Mouse (Mus musculus) CH12.LX (cell line): ENCODE measurements around the gene Fbxo41. TPM values are rescaled to one million over a fixed set of nuclear protein-coding genes. Genes with fewer than 3 reads are reported as not detected.

Experiments
- DNase-seq: peaks from one replicate; pipeline ENCODE4 v3.0.0-alpha.2; 2013; ENCODE audit errors: extremely low read depth
- H3K27ac ChIP-seq: 2 replicates; pipeline ENCODE4 v1.5.1; 2012; ENCODE audit warnings: low read depth, mild to moderate bottlenecking, control low read depth, moderate library complexity; ENCODE audit not compliant: insufficient read depth
- H3K27me3 ChIP-seq: replicated peaks from 2 replicates; pipeline ENCODE3; 2012; ENCODE audit warnings: inconsistent platforms
- H3K36me3 ChIP-seq, 2 experiments: replicated peaks in 1 of 2; 2 replicates each; pipeline versions ENCODE3 to v1.6.1; 2012; ENCODE audit warnings: inconsistent platforms in 1 of 2, low read length in 1 of 2, mild to moderate bottlenecking in 1 of 2, mixed read lengths in 1 of 2, moderate library complexity in 1 of 2; ENCODE audit not compliant: control insufficient read depth in 1 of 2, insufficient read depth in 1 of 2
- H3K4me1 ChIP-seq, 2 experiments: 2 replicates each; pipeline ENCODE4 v1.6.1; 2012; ENCODE audit warnings: inconsistent platforms in 1 of 2, moderate library complexity in 1 of 2; ENCODE audit not compliant: insufficient read depth in 2 of 2, control insufficient read depth in 1 of 2
- H3K4me2 ChIP-seq: 2 replicates; pipeline ENCODE4 v1.6.1; 2012; ENCODE audit warnings: low read depth, mild to moderate bottlenecking, control low read depth; ENCODE audit not compliant: poor library complexity, insufficient read depth, severe bottlenecking
- H3K4me3 ChIP-seq, 3 experiments: fragments of 150-350 bp in 1 of 3; sonication (generic) in 1 of 3; replicated peaks in 1 of 3; 2 replicates each; pipeline versions ENCODE3 to v1.5.1; 2011 to 2012; ENCODE audit warnings: low read depth in 2 of 3, low read length in 2 of 3, mild to moderate bottlenecking in 2 of 3, moderate library complexity in 2 of 3, control low read depth in 1 of 3, improper control_type of control experiment in 1 of 3, inconsistent platforms in 1 of 3, mixed read lengths in 1 of 3; ENCODE audit not compliant: poor library complexity in 1 of 3
- H3K79me2 ChIP-seq: replicated peaks from 2 replicates; pipeline ENCODE4 v1.6.1; 2012; ENCODE audit warnings: mild to moderate bottlenecking, moderate library complexity; ENCODE audit not compliant: control insufficient read depth, poor library complexity, insufficient read depth, severe bottlenecking; ENCODE audit errors: extremely low read depth
- H3K9ac ChIP-seq: 2 replicates; pipeline ENCODE4 v1.6.1; 2012; ENCODE audit warnings: low read depth, mild to moderate bottlenecking, control low read depth, moderate library complexity; ENCODE audit not compliant: insufficient read depth
- H3K9me3 ChIP-seq: replicated peaks from 2 replicates; pipeline ENCODE3; 2012; ENCODE audit warnings: low read length, inconsistent platforms, mixed read lengths
- BHLHE40 ChIP-seq: IDR thresholded peaks from 2 replicates; pipeline ENCODE4 v1.6.1; 2011; ENCODE audit warnings: mild to moderate bottlenecking, low read depth, low read length, improper control_type of control experiment
- CHD1 ChIP-seq: IDR thresholded peaks from 2 replicates; pipeline ENCODE4 v1.6.1; 2012; ENCODE audit warnings: low read depth, low read length, improper control_type of control experiment, inconsistent platforms
- CTCF ChIP-seq, 2 experiments: IDR thresholded peaks in 1 of 2; conservative IDR thresholded peaks in 1 of 2; 2 replicates each; pipeline ENCODE4 v1.5.1; 2011 to 2012; ENCODE audit warnings: low read depth in 2 of 2, low read length in 2 of 2, improper control_type of control experiment in 1 of 2, inconsistent platforms in 1 of 2, mild to moderate bottlenecking in 1 of 2, moderate library complexity in 1 of 2
- EP300 ChIP-seq: IDR thresholded peaks from 2 replicates; pipeline ENCODE4 v1.6.1; 2011; ENCODE audit warnings: low read length, improper control_type of control experiment
- GABPA ChIP-seq: IDR thresholded peaks from 2 replicates; pipeline ENCODE4 v1.6.1; 2012; ENCODE audit warnings: low read depth, low read length, improper control_type of control experiment, inconsistent platforms; ENCODE audit not compliant: insufficient replicate concordance
- JUN ChIP-seq: IDR thresholded peaks from 2 replicates; pipeline ENCODE4 v1.6.1; 2011; ENCODE audit warnings: low read depth, mild to moderate bottlenecking, low read length, improper control_type of control experiment, moderate library complexity; ENCODE audit not compliant: insufficient read depth
- JUND ChIP-seq: conservative IDR thresholded peaks from 2 replicates; pipeline ENCODE4 v1.6.1; 2011; ENCODE audit warnings: low read depth, low read length, improper control_type of control experiment
- KAT2A ChIP-seq: IDR thresholded peaks from 2 replicates; pipeline ENCODE4 v1.6.1; 2012; ENCODE audit warnings: low read length, improper control_type of control experiment, inconsistent platforms; ENCODE audit not compliant: insufficient replicate concordance
- MAX ChIP-seq: IDR thresholded peaks from 2 replicates; pipeline ENCODE4 v1.6.1; 2011; ENCODE audit warnings: low read length, improper control_type of control experiment
- MAZ ChIP-seq: IDR thresholded peaks from 2 replicates; pipeline ENCODE4 v1.6.1; 2012; ENCODE audit warnings: low read depth, mild to moderate bottlenecking, inconsistent platforms, low read length, improper control_type of control experiment, moderate library complexity
- MEF2A ChIP-seq: IDR thresholded peaks from 2 replicates; pipeline ENCODE4 v1.6.1; 2014; ENCODE audit warnings: low read depth, mild to moderate bottlenecking, inconsistent platforms, low read length, improper control_type of control experiment, borderline replicate concordance
- MXI1 ChIP-seq: IDR thresholded peaks from 2 replicates; pipeline ENCODE4 v1.6.1; 2011; ENCODE audit warnings: mild to moderate bottlenecking, low read depth, low read length, improper control_type of control experiment
- MYC ChIP-seq: IDR thresholded peaks from 2 replicates; pipeline ENCODE4 v1.6.1; 2011; ENCODE audit warnings: low read depth, mild to moderate bottlenecking, improper control_type of control experiment, low read length
- NELFE ChIP-seq: IDR thresholded peaks from 2 replicates; pipeline ENCODE4 v1.6.1; 2011; ENCODE audit warnings: low read depth, low read length, improper control_type of control experiment
- PAX5 ChIP-seq: IDR thresholded peaks from 2 replicates; pipeline ENCODE4 v1.6.1; 2012; ENCODE audit warnings: low read length, inconsistent platforms, mixed read lengths
- POLR2A ChIP-seq: IDR thresholded peaks from 2 replicates; pipeline ENCODE4 v1.6.1; 2011; ENCODE audit warnings: low read depth, mild to moderate bottlenecking, improper control_type of control experiment, low read length
- POLR2AphosphoS2 ChIP-seq: IDR thresholded peaks from 2 replicates; pipeline ENCODE4 v1.6.1; 2011; ENCODE audit warnings: low read depth, low read length, improper control_type of control experiment
- RAD21 ChIP-seq: IDR thresholded peaks from 2 replicates; pipeline ENCODE4 v1.6.1; 2011; ENCODE audit warnings: low read depth, mild to moderate bottlenecking, low read length, improper control_type of control experiment, moderate library complexity
- SIN3A ChIP-seq: IDR thresholded peaks from 2 replicates; pipeline ENCODE4 v1.6.1; 2012; ENCODE audit warnings: low read length, improper control_type of control experiment, inconsistent platforms
- SMC3 ChIP-seq: IDR thresholded peaks from 2 replicates; pipeline ENCODE4 v1.6.1; 2011; ENCODE audit warnings: low read depth, low read length, improper control_type of control experiment
- TCF12 ChIP-seq: IDR thresholded peaks from 2 replicates; pipeline ENCODE4 v1.6.1; 2014; ENCODE audit warnings: low read depth, mild to moderate bottlenecking, inconsistent platforms, low read length, improper control_type of control experiment
- UBTF ChIP-seq: IDR thresholded peaks from 2 replicates; pipeline ENCODE4 v1.6.1; 2012; ENCODE audit warnings: low read depth, mild to moderate bottlenecking, inconsistent platforms, low read length, improper control_type of control experiment, moderate library complexity
- USF1 ChIP-seq: IDR thresholded peaks from 2 replicates; pipeline ENCODE4 v1.6.1; 2014; ENCODE audit warnings: low read depth, mild to moderate bottlenecking, inconsistent platforms, low read length, improper control_type of control experiment
- ZKSCAN1 ChIP-seq: IDR thresholded peaks from 2 replicates; pipeline ENCODE4 v1.6.1; 2012; ENCODE audit warnings: low read depth, inconsistent platforms, low read length, improper control_type of control experiment, borderline replicate concordance
- ZMIZ1 ChIP-seq: IDR thresholded peaks from 2 replicates; pipeline ENCODE4 v1.6.1; 2012; ENCODE audit warnings: low read depth, mild to moderate bottlenecking, inconsistent platforms, low read length, improper control_type of control experiment
- ZNF384 ChIP-seq: IDR thresholded peaks from 2 replicates; pipeline ENCODE4 v1.6.1; 2012; ENCODE audit warnings: low read depth, low read length, improper control_type of control experiment, inconsistent platforms
- dilution Hi-C: fragments of 300-500 bp; cut with MboI; formaldehyde crosslinking; loops from 2 replicates; pipeline ENCODE4 v1.14.3; 2020; ENCODE audit warnings: low sequenced_read_pairs; ENCODE audit not compliant: extremely low pct_unique_long_range_greater_than_20kb, extremely low pct_ligation_motif_present
- in situ Hi-C: fragments of 300-500 bp; cut with MboI; formaldehyde crosslinking; loops from 3 replicates; pipeline ENCODE4 v1.14.3; 2019; ENCODE audit warnings: low sequenced_read_pairs, low pct_ligation_motif_present, low pct_unique_long_range_greater_than_20kb, mixed read lengths
- polyA plus RNA-seq: library from polyadenylated mRNA; unstranded; fragments of >175 nt; gene quantifications from 2 replicates; pipeline ENCODE4 v1.2.1, GENCODE M21; 2012; ENCODE audit warnings: low read depth; ENCODE audit not compliant: insufficient read length
- total RNA-seq, 2 experiments: library from RNA; depleted of rRNA; stranded (reverse); fragments of 300-350 nt in 1 of 2; fragments of >200 nt in 1 of 2; gene quantifications; 2 replicates each; pipeline ENCODE4 v1.2.3; 2012 to 2014

The Fbxo41 gene
- total and polyA plus RNA-seq, 3 experiments = 0.04 TPM; not detected in 2

DNA sequence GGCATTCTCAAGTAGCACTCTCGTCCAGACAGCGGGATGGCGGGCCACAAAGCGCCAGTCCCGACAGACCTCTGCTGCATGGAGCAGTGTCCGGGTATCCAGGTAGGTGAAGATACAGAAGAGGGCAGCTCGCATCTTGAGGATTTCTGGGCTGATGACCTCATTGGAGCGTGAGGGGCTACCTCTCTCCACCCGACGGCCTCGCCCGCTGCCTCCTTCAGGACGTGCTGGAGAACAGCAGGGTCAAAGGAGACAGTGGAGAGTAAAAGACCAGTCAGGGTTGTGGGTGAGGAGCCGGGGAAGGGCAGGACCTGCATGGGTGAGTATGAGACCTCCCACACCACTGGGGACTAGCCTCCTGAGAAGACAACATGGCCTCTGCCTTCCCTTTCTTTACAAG, 24.4 kb downstream of the Fbxo41 start:
- no peak for DNase-seq
- no peak overlapping the region for H3K4me2 ChIP-seq
- TF ChIP-seq TCF12 (no peak), CTCF (conservative IDR thresholded peaks at IDR 0.05 in 1 of 2, IDR thresholded peaks at IDR 0.05 in 1 of 2; ENCODE audit: low read depth in 2 of 2, low read length in 2 of 2) (peak in 1 of 2 experiments; percentile 2; a peak in 1 of 4 replicates)
- TF ChIP-seq, all 38 proteins: peak for 1
- H3K4me3 ChIP-seq = no peak overlapping the region
- H3K79me2 ChIP-seq = no peaks in the 10 kb centered on the region
- H3K9me3 ChIP-seq = peaks cover 8% of the 10 kb centered on the region
- dilution Hi-C loops = no loop called here
- peaks cover 0 to under 1% of the 10 kb centered on the region in 2 experiments; a peak in 1 of 4 replicates for H3K4me1 ChIP-seq
- H3K9ac ChIP-seq = no peak overlapping the region
- H3K27ac ChIP-seq = no peak overlapping the region
- in situ Hi-C loops = no loop called here
- peaks cover 62% of the 10 kb centered on the region for H3K27me3 ChIP-seq
- no peaks in the 10 kb centered on the region for H3K36me3 ChIP-seq

DNA sequence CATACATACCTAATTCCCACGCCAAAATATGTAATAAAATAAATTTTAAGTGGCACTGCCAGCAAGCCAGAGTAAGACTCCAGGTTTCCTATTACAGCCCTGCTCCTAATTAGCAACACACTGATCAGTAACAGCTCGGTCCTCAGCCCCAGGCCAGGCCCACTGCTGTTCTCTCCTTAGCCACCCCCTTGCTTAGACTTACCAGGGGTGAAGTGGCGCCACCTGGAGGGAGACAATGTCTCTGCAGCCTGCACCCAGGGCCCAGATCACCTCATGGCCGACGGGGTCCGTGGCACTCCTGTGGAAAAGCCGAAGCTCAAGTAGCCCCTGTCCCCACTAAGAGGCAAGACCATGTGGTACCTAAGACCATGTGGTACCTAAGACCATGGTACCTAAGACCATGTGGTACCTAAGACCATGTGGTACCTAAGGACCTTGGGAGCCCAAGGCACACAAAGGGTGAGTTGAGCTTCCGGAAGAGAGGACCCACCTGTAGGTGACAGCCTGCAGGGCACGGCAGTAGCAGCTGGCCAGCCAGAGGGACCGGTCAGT, 25.4 kb downstream of the Fbxo41 start:
- in situ Hi-C loops = no loop called here
- Histone ChIP-seq H3K79me2 (no peaks in the 10 kb centered on the region), H3K27ac (no peak overlapping the region), H3K4me1 (peaks cover 0 to 2% of the 10 kb centered on the region in 2 experiments; a peak in 1 of 4 replicates), H3K9ac (no peak overlapping the region), H3K27me3 (peaks cover 64% of the 10 kb centered on the region), H3K36me3 (no peaks in the 10 kb centered on the region), H3K4me3 (no peak overlapping the region), H3K9me3 (peaks cover 6% of the 10 kb centered on the region), H3K4me2 (no peak overlapping the region)
- dilution Hi-C loops = no loop called here
- DNase-seq = peak; percentile 39
- TF ChIP-seq MEF2A (no peak), JUND (no peak), CTCF (conservative IDR thresholded peaks at IDR 0.05 in 1 of 2, IDR thresholded peaks at IDR 0.05 in 1 of 2; ENCODE audit: low read depth in 2 of 2, low read length in 2 of 2) (peak; percentile 57 to 71), TCF12 (no peak), UBTF (no peak), RAD21 (peak; percentile 32), SMC3 (peak; percentile 38), MAZ (no peak), USF1 (no peak), KAT2A (no peak), ZMIZ1 (no peak), GABPA (no peak), POLR2AphosphoS2 (no peak)

- H3K9me3 ChIP-seq = no peaks in the 10 kb centered on the region
- DNase-seq = no peak
- H3K27me3 ChIP-seq = peaks cover 49% of the 10 kb centered on the region
- no peak overlapping the region for H3K9ac ChIP-seq
- in situ Hi-C loops (no loop called here), dilution Hi-C loops (no loop called here)
- H3K36me3 ChIP-seq = no peaks in the 10 kb centered on the region
- TF ChIP-seq MXI1 = no peak
- no peak for TF ChIP-seq SMC3
- no peak for TF ChIP-seq EP300
- no peak for TF ChIP-seq MAX
- no peak for TF ChIP-seq NELFE
- no peak for TF ChIP-seq SIN3A
- no peak for TF ChIP-seq BHLHE40
- TF ChIP-seq GABPA = no peak
- TF ChIP-seq MAZ = no peak
- TF ChIP-seq CHD1 = no peak
- no peak for TF ChIP-seq ZKSCAN1
- TF ChIP-seq PAX5 = no peak
- TF ChIP-seq MYC = no peak
- TF ChIP-seq UBTF = no peak
- no peak for TF ChIP-seq ZNF384
- TF ChIP-seq JUN = no peak
- TF ChIP-seq POLR2A = no peak
- no peaks in the 10 kb centered on the region for H3K79me2 ChIP-seq
- no peak overlapping the region for H3K27ac ChIP-seq
- peaks cover 0 to 2% of the 10 kb centered on the region in 2 experiments; a peak in 1 of 4 replicates for H3K4me1 ChIP-seq
- H3K4me2 ChIP-seq = no peak overlapping the region
- no peak overlapping the region for H3K4me3 ChIP-seq
Observed at GRCm38 (mm10) chr6:85475581-85475980, 27.2 kb downstream of the Fbxo41 start.
